Mouse (Mus musculus) layer of hippocampus, adult 8-10 months (tissue): ENCODE measurements around the gene Spag5. TPM values are rescaled to one million over a fixed set of nuclear protein-coding genes. Genes with fewer than 3 reads are reported as not detected.

Source experiments
- DNase-seq, 2 experiments: peaks; one replicate each; pipeline ENCODE4 v3.0.0; 2022; ENCODE audit warnings: low spot score in 2 of 2
- total RNA-seq, 4 experiments: library from RNA; stranded (reverse); gene quantifications; 2 replicates each; pipeline ENCODE4 v1.2.4; 2022

Spag5 gene
- total RNA-seq, 4 experiments from 2014 or later: 5.8 to 9.4 (median 7.1) TPM

GRCm38 (mm10) chr11:78348474-78348873, 47.1 kb downstream of the Spag5 start:
- DNase-seq: no peak

- no peak for DNase-seq
Observed at GRCm38 (mm10) chr11:78349441-78350358, 48.4 kb downstream of the Spag5 start.

GRCm38 (mm10) chr11:78353081-78353480, 51.8 kb downstream of the Spag5 start:
- DNase-seq: no peak

- DNase-seq: no peak
Observed at GRCm38 (mm10) chr11:78354905-78355304, 53.6 kb downstream of the Spag5 start.

GRCm38 (mm10) chr11:78355471-78356238, 54.3 kb downstream of the Spag5 start:
- DNase-seq: peak in 1 of 2 experiments; percentile 54

- no peak for DNase-seq
Observed at GRCm38 (mm10) chr11:78358330-78359007, 57.1 kb downstream of the Spag5 start.

GRCm38 (mm10) chr11:78360125-78360788, 58.9 kb downstream of the Spag5 start:
- peak; percentile 46 to 70 for DNase-seq

- DNase-seq: no peak
Observed at GRCm38 (mm10) chr11:78360789-78361131, 59.4 kb downstream of the Spag5 start.

- DNase-seq: no peak
Observed at GRCm38 (mm10) chr11:78363309-78364007, 62.1 kb downstream of the Spag5 start.

- DNase-seq: no peak
Observed at GRCm38 (mm10) chr11:78364103-78364502, 62.8 kb downstream of the Spag5 start.

GRCm38 (mm10) chr11:78367456-78368225, 66.3 kb downstream of the Spag5 start:
- DNase-seq: no peak

GRCm38 (mm10) chr11:78370389-78370788, 69.1 kb downstream of the Spag5 start:
- DNase-seq: no peak

GRCm38 (mm10) chr11:78371711-78372110, 70.4 kb downstream of the Spag5 start:
- DNase-seq: no peak

Other genes starting within 250 kb of the Spag5 start
- gene Eral1, start 221.1 kb upstream of the Spag5 start, total RNA-seq: 10 to 100 TPM; 15.8 to 21.7 (median 21.2) TPM
- gene Fam222b, start 206.9 kb upstream of the Spag5 start, total RNA-seq: 10 to 100 TPM; 27.4 to 30.0 (median 28.1) TPM
- 10 to 100 TPM in 3 of 4 experiments, 1 to 10 TPM in 1; 9.2 to 11.1 (median 10.4) TPM for gene Traf4, start 135.9 kb upstream of the Spag5 start, total RNA-seq
- gene Nek8, start 124.9 kb upstream of the Spag5 start, total RNA-seq: 1 to 10 TPM; 3.0 to 3.5 (median 3.3) TPM
- 10 to 100 TPM; 16.6 to 24.8 (median 23.8) TPM for gene Tlcd1, start 124.8 kb upstream of the Spag5 start, total RNA-seq
- gene Rpl23a, start 117.9 kb upstream of the Spag5 start, total RNA-seq: 100 to 1,000 TPM; 606 to 878 (median 722) TPM
- 10 to 100 TPM; 28.2 to 39.4 (median 36.4) TPM for gene Rab34, start 113.1 kb upstream of the Spag5 start, total RNA-seq
- gene Proca1, start 108.1 kb upstream of the Spag5 start, total RNA-seq: 1 to 10 TPM; 3.9 to 5.9 (median 4.9) TPM
- 10 to 100 TPM; 61.6 to 67.7 (median 62.3) TPM for gene Sdf2, start 55.8 kb upstream of the Spag5 start, total RNA-seq
- gene Supt6, start 55.5 kb upstream of the Spag5 start, total RNA-seq: 100 to 1,000 TPM; 124 to 126 (median 125) TPM
- gene 2610507B11Rik, start 39.8 kb upstream of the Spag5 start, total RNA-seq: 100 to 1,000 TPM; 181 to 208 (median 193) TPM
- gene BC030499, start 10.7 kb upstream of the Spag5 start, total RNA-seq: 10 to 100 TPM in 1 of 4 experiments, 1 to 10 TPM in 3; 4.3 to 11.8 (median 7.3) TPM
- 1,000 to 10,000 TPM in 1 of 4 experiments, 100 to 1,000 TPM in 3; 734 to 1,027 (median 804) TPM for gene Aldoc, start 21.4 kb downstream of the Spag5 start, total RNA-seq
- 10 to 100 TPM; 58.9 to 64.6 (median 62.2) TPM for gene Pigs, start 26.9 kb downstream of the Spag5 start, total RNA-seq
- 10 to 100 TPM; 30.9 to 37.3 (median 34.9) TPM for gene Unc119, start 42.0 kb downstream of the Spag5 start, total RNA-seq
- gene Foxn1, start 85.0 kb downstream of the Spag5 start, total RNA-seq: under 1 TPM in 1 of 4 experiments, not detected in 3; 0.10 TPM
- gene Slc13a2, start 120.7 kb downstream of the Spag5 start, total RNA-seq: not detected
- gene Slc46a1, start 164.2 kb downstream of the Spag5 start, total RNA-seq: 10 to 100 TPM in 3 of 4 experiments, 1 to 10 TPM in 1; 8.1 to 16.1 (median 11.1) TPM
- gene Sarm1, start 196.2 kb downstream of the Spag5 start, total RNA-seq: 10 to 100 TPM; 32.9 to 40.8 (median 37.7) TPM
- 10 to 100 TPM; 66.0 to 84.5 (median 78.0) TPM for gene Vtn, start 197.6 kb downstream of the Spag5 start, total RNA-seq
- gene Sebox, start 201.9 kb downstream of the Spag5 start, total RNA-seq: 1 to 10 TPM; 2.4 to 4.8 (median 4.0) TPM
- 10 to 100 TPM; 46.7 to 52.3 (median 49.9) TPM for gene Tmem199, start 210.6 kb downstream of the Spag5 start, total RNA-seq
- gene Poldip2, start 210.7 kb downstream of the Spag5 start, total RNA-seq: 100 to 1,000 TPM; 106 to 123 (median 116) TPM
- gene Tnfaip1, start 234.8 kb downstream of the Spag5 start, total RNA-seq: 10 to 100 TPM; 29.9 to 32.6 (median 30.7) TPM
- gene Ift20, start 234.8 kb downstream of the Spag5 start, total RNA-seq: 10 to 100 TPM; 68.0 to 73.9 (median 73.6) TPM
- gene Tmem97, start 249.2 kb downstream of the Spag5 start, total RNA-seq: 10 to 100 TPM; 12.9 to 16.4 (median 15.1) TPM